In the genomic region with DNA sequence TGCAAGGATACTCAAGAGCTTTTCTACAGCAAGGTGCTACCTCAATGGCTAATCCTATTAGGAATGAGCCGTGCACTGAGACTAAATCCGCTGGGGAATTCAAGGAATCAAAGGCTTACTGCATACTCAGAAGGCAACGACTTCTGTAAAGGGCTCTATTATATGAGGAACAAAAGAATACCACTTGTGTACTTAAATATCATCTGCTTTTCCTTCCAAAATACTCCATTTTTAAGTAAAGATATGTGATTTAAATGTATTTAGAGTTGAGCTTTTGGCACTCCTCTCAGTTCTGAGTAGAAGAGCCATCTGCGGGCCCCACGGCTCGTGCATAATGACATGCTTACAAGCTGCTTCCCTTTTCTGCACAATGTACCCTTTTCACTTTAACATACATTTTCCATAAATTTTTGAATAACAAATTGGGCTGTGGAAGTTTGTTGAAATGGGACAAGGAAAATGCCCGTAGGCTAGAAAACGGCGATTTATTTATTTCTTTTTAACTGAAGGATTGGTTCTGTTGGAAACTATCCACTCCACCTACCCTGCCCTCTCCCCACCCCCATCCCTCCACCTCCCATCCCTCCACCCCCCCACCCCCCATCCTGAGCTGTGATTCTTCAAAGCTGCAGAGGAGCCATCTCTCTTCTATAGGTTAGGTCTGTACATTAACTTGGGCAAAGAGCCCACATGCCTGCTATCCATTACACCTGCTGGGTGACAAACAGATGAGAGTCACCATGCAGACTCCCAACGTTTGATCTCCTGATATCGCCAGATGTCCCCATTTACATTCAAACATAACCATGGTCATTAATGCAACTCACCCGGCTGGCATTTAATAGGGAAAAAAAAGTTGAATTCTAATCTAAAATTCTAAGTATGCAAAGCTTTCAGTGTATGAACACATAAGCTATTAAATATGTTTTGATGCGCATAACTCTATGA, we compare ENCODE assay signal across 11 mouse cellular contexts.
DNase-seq lines count a peak whose midpoint lies in the region; ATAC-seq lines count a peak whose summit lies in the region.
"Had no signal": no experiment of that assay in that cellular context is flagged by ENCODE, and none has a peak within 500 bp of the region (broad histone marks: within the 10 kb centered on the region; RNA-seq: fewer than 3 reads in every experiment).

No protein-coding gene starts in this region.

- H3K4me2 ChIP-seq in hindbrain, embryonic 14.5 days (replicated peaks), result no peak overlapping the region
- H3K4me2 ChIP-seq in hindbrain, embryonic 12.5 days (replicated peaks), result no peak overlapping the region
- H3K4me2 ChIP-seq in midbrain, embryonic 11.5 days, result peak overlapping the region; percentile 28; the same call in 1 of the 2 replicates
- H3K4me2 ChIP-seq in heart, embryonic 11.5 days, result no peak overlapping the region
- H3K4me2 ChIP-seq in heart, embryonic 12.5 days, result no peak overlapping the region
- H3K4me2 ChIP-seq: lung, embryonic 15.5 days; stomach, embryonic 15.5 days had no signal

- WGBS in hindbrain, embryonic 14.5 days, result 37% methylated on average over 13 of the region's 13 CpGs
- WGBS in hindbrain, embryonic 12.5 days, result 41% methylated on average over 13 of the region's 13 CpGs
- WGBS in midbrain, embryonic 11.5 days, result 15% methylated on average over 13 of the region's 13 CpGs
- 50% methylated on average over 13 of the region's 13 CpGs for WGBS in heart, embryonic 11.5 days (ENCODE audit: insufficient replicate concordance)
- WGBS in heart, embryonic 12.5 days, result 55% methylated on average over 13 of the region's 13 CpGs

- no peaks in the 10 kb centered on the region for H3K4me1 ChIP-seq in hindbrain, embryonic 14.5 days (replicated peaks; ENCODE audit: control insufficient read depth, insufficient read depth, low read length)
- no peaks in the 10 kb centered on the region for H3K4me1 ChIP-seq in hindbrain, embryonic 12.5 days
- peaks cover 8% of the 10 kb centered on the region; the same call in 1 of the 2 replicates for H3K4me1 ChIP-seq in midbrain, embryonic 11.5 days (ENCODE audit: control insufficient read depth, insufficient read depth, low read length)
- no peaks in the 10 kb centered on the region for H3K4me1 ChIP-seq in heart, embryonic 11.5 days (ENCODE audit: control insufficient read depth, insufficient read depth, low read length)
- H3K4me1 ChIP-seq in heart, embryonic 12.5 days (replicated peaks), result no peaks in the 10 kb centered on the region
- H3K4me1 ChIP-seq: lung, embryonic 15.5 days; stomach, embryonic 15.5 days had no signal

- H3K9ac ChIP-seq in hindbrain, embryonic 14.5 days, result no peak overlapping the region
- H3K9ac ChIP-seq in hindbrain, embryonic 12.5 days, result no peak overlapping the region
- H3K9ac ChIP-seq in midbrain, embryonic 11.5 days (ENCODE audit: low read length), result no peak overlapping the region
- H3K9ac ChIP-seq in heart, embryonic 11.5 days (ENCODE audit: low read depth, low read length), result no peak overlapping the region
- H3K9ac ChIP-seq in heart, embryonic 12.5 days, result no peak overlapping the region
- H3K9ac ChIP-seq: lung, embryonic 15.5 days; stomach, embryonic 15.5 days had no signal

- no peak overlapping the region for H3K4me3 ChIP-seq in hindbrain, embryonic 14.5 days (replicated peaks; ENCODE audit: low read length)
- H3K4me3 ChIP-seq in hindbrain, embryonic 12.5 days, result no peak overlapping the region
- H3K4me3 ChIP-seq in midbrain, embryonic 11.5 days (ENCODE audit: low read depth, low read length), result no peak overlapping the region
- H3K4me3 ChIP-seq in heart, embryonic 11.5 days (ENCODE audit: low read depth, low read length), result no peak overlapping the region
- no peak overlapping the region for H3K4me3 ChIP-seq in heart, embryonic 12.5 days
- H3K4me3 ChIP-seq: lung, embryonic 15.5 days; stomach, embryonic 15.5 days had no signal

- H3K27ac ChIP-seq in hindbrain, embryonic 14.5 days, result no peak overlapping the region
- no peak overlapping the region for H3K27ac ChIP-seq in hindbrain, embryonic 12.5 days
- no peak overlapping the region for H3K27ac ChIP-seq in midbrain, embryonic 11.5 days (ENCODE audit: low read depth, low read length)
- no peak overlapping the region for H3K27ac ChIP-seq in heart, embryonic 11.5 days (ENCODE audit: low read depth, low read length)
- no peak overlapping the region for H3K27ac ChIP-seq in heart, embryonic 12.5 days (ENCODE audit: poor library complexity, severe bottlenecking)
- H3K27ac ChIP-seq: lung, embryonic 15.5 days; stomach, embryonic 15.5 days had no signal

- H3K9me3 ChIP-seq in hindbrain, embryonic 14.5 days (ENCODE audit: control insufficient read depth, low read length), result no peaks in the 10 kb centered on the region
- H3K9me3 ChIP-seq in hindbrain, embryonic 12.5 days (replicated peaks), result no peaks in the 10 kb centered on the region
- no peaks in the 10 kb centered on the region for H3K9me3 ChIP-seq in midbrain, embryonic 11.5 days (ENCODE audit: control insufficient read depth, low read length)
- no peaks in the 10 kb centered on the region for H3K9me3 ChIP-seq in heart, embryonic 11.5 days (replicated peaks; ENCODE audit: control insufficient read depth, low read length)
- H3K9me3 ChIP-seq in heart, embryonic 12.5 days (replicated peaks), result no peaks in the 10 kb centered on the region
- H3K9me3 ChIP-seq: lung, embryonic 15.5 days; stomach, embryonic 15.5 days had no signal

- no peak for ATAC-seq in hindbrain, embryonic 14.5 days (ENCODE audit: low FRiP score)
- ATAC-seq in hindbrain, embryonic 12.5 days (ENCODE audit: low FRiP score), result no peak; the same call in 1 of the 2 replicates
- ATAC-seq in midbrain, embryonic 11.5 days (ENCODE audit: low FRiP score), result peak; percentile 90
- no peak for ATAC-seq in heart, embryonic 11.5 days (replicated peaks; ENCODE audit: insufficient number of reproducible peaks, low FRiP score, low TSS enrichment)
- no peak for ATAC-seq in heart, embryonic 12.5 days (ENCODE audit: insufficient number of reproducible peaks, low FRiP score)

- peak; percentile 48 for DNase-seq in hindbrain, embryonic 14.5 days (ENCODE audit: low spot score)
- peak; percentile 27 to 32 for DNase-seq in frontal cortex, postnatal 14 days (ENCODE audit: low spot score in 2 of 2)
- DNase-seq in midbrain, embryonic 11.5 days (ENCODE audit: low spot score, missing footprints), result peak; percentile 92
- peak; percentile 79 for DNase-seq in telencephalon, adult 2 months (ENCODE audit: low read depth, low spot score)
- no peak for DNase-seq in thymus, postnatal 0 days (ENCODE audit: low spot score)
- DNase-seq: heart, postnatal 10 days had no signal

- no peaks in the 10 kb centered on the region for H3K36me3 ChIP-seq in hindbrain, embryonic 14.5 days (replicated peaks; ENCODE audit: control insufficient read depth, insufficient read depth)
- no peaks in the 10 kb centered on the region for H3K36me3 ChIP-seq in hindbrain, embryonic 12.5 days
- H3K36me3 ChIP-seq in midbrain, embryonic 11.5 days (ENCODE audit: control insufficient read depth, insufficient read depth, low read length), result no peaks in the 10 kb centered on the region
- H3K36me3 ChIP-seq in heart, embryonic 11.5 days (ENCODE audit: control insufficient read depth, insufficient read depth, low read length), result no peaks in the 10 kb centered on the region
- no peaks in the 10 kb centered on the region for H3K36me3 ChIP-seq in heart, embryonic 12.5 days
- H3K36me3 ChIP-seq: lung, embryonic 15.5 days; stomach, embryonic 15.5 days had no signal

- H3K27me3 ChIP-seq in hindbrain, embryonic 14.5 days (ENCODE audit: control insufficient read depth, insufficient read depth, low read length), result no peaks in the 10 kb centered on the region
- H3K27me3 ChIP-seq in hindbrain, embryonic 12.5 days, result no peaks in the 10 kb centered on the region
- H3K27me3 ChIP-seq in midbrain, embryonic 11.5 days (ENCODE audit: control insufficient read depth, insufficient read depth, low read length), result no peaks in the 10 kb centered on the region
- no peaks in the 10 kb centered on the region for H3K27me3 ChIP-seq in heart, embryonic 11.5 days (ENCODE audit: control insufficient read depth, insufficient read depth, low read length)
- no peaks in the 10 kb centered on the region for H3K27me3 ChIP-seq in heart, embryonic 12.5 days (replicated peaks)
- H3K27me3 ChIP-seq: lung, embryonic 15.5 days; stomach, embryonic 15.5 days had no signal
